Mouse (Mus musculus) left cerebral cortex, postnatal 4 days (tissue): Measurements from ENCODE around the gene Calml3. TPM values are rescaled to one million over a fixed set of nuclear protein-coding genes. Genes with fewer than 3 reads are reported as not detected.

ENCODE experiments used
- DNase-seq: peaks from one replicate; pipeline ENCODE4 v3.0.0-alpha.2; 2022
- intact Hi-C: fragments of 180-260 bp; cut with DNase I; formaldehyde crosslinking; loops from one replicate; pipeline ENCODE4 v1.15.1; 2025
- total RNA-seq, 2 experiments: library from RNA; stranded (reverse); gene quantifications; 2 replicates each; pipeline ENCODE4 v1.2.3; 2021

Gene Calml3
- total RNA-seq, 2 experiments from 2014 or later, result not detected

GRCm38 (mm10) chr13:3783621-3784020 lies 20.5 kb downstream of the Calml3 start:
- intact Hi-C loops, result no loop called here
- no peak for DNase-seq

- DNase-seq, result no peak
- intact Hi-C loops, result no loop called here
These were observed 21.6 kb downstream of the Calml3 start for GRCm38 (mm10) chr13:3782499-3782898.

GRCm38 (mm10) chr13:3779575-3780226 lies 24.4 kb downstream of the Calml3 start:
- intact Hi-C loops, result no loop called here
- DNase-seq, result no peak

GRCm38 (mm10) chr13:3778591-3779364 lies 25.3 kb downstream of the Calml3 start:
- intact Hi-C loops, result no loop called here
- DNase-seq, result no peak

GRCm38 (mm10) chr13:3777216-3777912 lies 26.8 kb downstream of the Calml3 start:
- intact Hi-C loops, result no loop called here

GRCm38 (mm10) chr13:3776446-3776845 lies 27.7 kb downstream of the Calml3 start:
- intact Hi-C loops, result no loop called here
- peak; percentile 29 for DNase-seq

More at GRCm38 (mm10) chr13:3777216-3777912, 26.8 kb downstream of the Calml3 start:
- no peak for DNase-seq

- DNase-seq, result no peak
- intact Hi-C loops, result no loop called here
These were observed 29.1 kb downstream of the Calml3 start for GRCm38 (mm10) chr13:3774991-3775390.

GRCm38 (mm10) chr13:3774280-3774679 lies 29.8 kb downstream of the Calml3 start:
- intact Hi-C loops, result no loop called here
- DNase-seq, result no peak

GRCm38 (mm10) chr13:3773149-3773688 lies 30.9 kb downstream of the Calml3 start:
- no peak for DNase-seq
- intact Hi-C loops, result no loop called here

GRCm38 (mm10) chr13:3771221-3771620 lies 32.9 kb downstream of the Calml3 start:
- no peak for DNase-seq
- intact Hi-C loops, result no loop called here

- peak; percentile 58 for DNase-seq
- intact Hi-C loops, result no loop called here
These were observed 33.7 kb downstream of the Calml3 start for GRCm38 (mm10) chr13:3770170-3771024.

GRCm38 (mm10) chr13:3769531-3769930 lies 34.6 kb downstream of the Calml3 start:
- intact Hi-C loops, result no loop called here
- no peak for DNase-seq

- intact Hi-C loops, result no loop called here
- DNase-seq, result no peak
These were observed 35.5 kb downstream of the Calml3 start for GRCm38 (mm10) chr13:3768621-3769020.

- intact Hi-C loops, result no loop called here
- no peak for DNase-seq
These were observed 37.0 kb downstream of the Calml3 start for GRCm38 (mm10) chr13:3767086-3767485.

GRCm38 (mm10) chr13:3765781-3766180 lies 38.3 kb downstream of the Calml3 start:
- DNase-seq, result no peak
- intact Hi-C loops, result no loop called here

GRCm38 (mm10) chr13:3761131-3761530 lies 43.0 kb downstream of the Calml3 start:
- no peak for DNase-seq
- intact Hi-C loops, result no loop called here

GRCm38 (mm10) chr13:3758347-3758746 lies 45.8 kb downstream of the Calml3 start:
- no peak for DNase-seq
- intact Hi-C loops, result no loop called here

GRCm38 (mm10) chr13:3753291-3753690 lies 50.8 kb downstream of the Calml3 start:
- DNase-seq, result no peak
- intact Hi-C loops, result no loop called here
